In the genomic region with DNA sequence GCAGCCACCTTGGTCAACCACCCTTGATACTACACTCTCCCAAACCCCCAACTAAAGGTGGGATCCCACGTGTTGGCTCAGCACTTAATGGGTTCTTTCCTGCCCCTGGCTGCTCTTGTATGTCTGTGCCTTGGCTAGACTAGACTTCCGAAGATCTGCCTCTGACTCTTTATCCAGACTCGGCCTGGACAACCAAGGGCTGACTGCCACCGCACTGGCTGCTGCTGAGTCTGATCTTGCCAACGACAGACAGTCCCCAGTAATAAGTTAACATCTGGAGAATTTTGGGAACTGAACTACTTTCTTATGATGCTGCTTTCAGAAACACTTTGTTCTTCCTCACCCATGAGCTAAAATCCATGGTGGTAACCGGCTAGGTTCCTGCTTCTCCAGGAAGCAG, we compare ENCODE assay signal across 15 mouse cellular contexts.
"Had no signal": no experiment of that assay in that cellular context is flagged by ENCODE, and none has a peak within 500 bp of the region (broad histone marks: within the 10 kb centered on the region; RNA-seq: fewer than 3 reads in every experiment).

No protein-coding gene starts in this region.

- DNase-seq: lung, adult 18-20 months; lung, embryonic 14.5 days; lung, postnatal 10 days; lung, postnatal 4 days; midbrain, embryonic 14.5 days; retina, postnatal 1 day; right cerebral cortex, adult 18-20 months; right cerebral cortex, postnatal 25 days; right cerebral cortex, postnatal 4 days had no signal

- H3K4me3 ChIP-seq: midbrain, embryonic 12.5 days; myocyte; neural tube, embryonic 13.5 days; neural tube, embryonic 15.5 days; stomach, embryonic 15.5 days had no signal

- H3K27ac ChIP-seq: midbrain, embryonic 12.5 days; neural tube, embryonic 13.5 days; neural tube, embryonic 15.5 days; stomach, embryonic 15.5 days; stomach, postnatal 0 days had no signal
